ENCODE assay signal across 8 mouse cellular contexts in the genomic region with DNA sequence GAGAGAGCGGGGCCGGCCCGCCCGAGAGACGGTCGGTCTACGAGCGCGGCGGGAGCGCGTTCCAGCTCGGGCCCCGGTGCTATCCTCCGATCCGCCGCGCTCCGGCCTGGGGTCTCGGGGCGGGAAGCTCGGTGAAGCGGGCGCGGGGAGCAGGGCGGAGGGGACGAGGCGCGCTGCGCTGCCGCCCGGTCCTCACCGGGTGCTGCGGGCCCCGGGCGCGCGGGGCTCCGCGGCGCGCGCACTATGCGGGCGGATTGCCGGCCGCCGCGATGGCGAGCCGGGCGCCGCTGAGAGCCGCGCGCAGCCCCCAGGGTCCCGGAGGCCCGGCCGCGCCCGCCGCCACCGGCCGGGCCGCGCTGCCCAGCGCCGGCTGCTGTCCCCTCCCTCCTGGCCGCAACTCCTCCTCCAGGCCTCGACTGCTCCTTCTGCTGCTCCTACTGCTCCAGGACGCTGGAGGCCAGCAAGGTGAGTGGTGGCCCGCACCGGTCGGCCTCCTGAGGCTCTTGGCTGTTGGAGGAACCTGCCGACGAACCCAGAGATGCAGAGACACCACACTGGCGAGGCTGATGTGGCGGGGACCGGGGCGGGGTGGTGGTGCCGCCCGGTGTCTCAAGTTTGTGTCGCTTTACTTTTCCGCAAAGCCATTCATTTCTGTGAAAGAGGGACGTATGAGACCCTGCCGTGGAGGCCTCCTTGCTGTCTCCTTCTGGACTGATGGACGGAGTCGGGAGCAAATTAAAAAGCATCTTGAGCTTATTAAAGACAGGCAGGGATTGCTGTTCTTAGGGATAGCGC. TPM values are rescaled to one million over a fixed set of nuclear protein-coding genes. Genes with fewer than 3 reads are reported as not detected.
DNase-seq lines count a peak whose midpoint lies in the region; ATAC-seq lines count a peak whose summit lies in the region.

No protein-coding gene starts in this region.

- peak; percentile 70 for ATAC-seq in intestine, embryonic 14.5 days (replicated peaks; ENCODE audit: low FRiP score, low TSS enrichment, low read depth)
- ATAC-seq in limb, embryonic 15.5 days (ENCODE audit: insufficient number of reproducible peaks, low FRiP score, low TSS enrichment, low read depth) = peak; percentile 44
- ATAC-seq in midbrain, embryonic 13.5 days = peak; percentile 86

- H3K4me1 ChIP-seq in intestine, embryonic 14.5 days (replicated peaks; ENCODE audit: control insufficient read depth, insufficient read depth, low read length) = peaks cover 15% of the 10 kb centered on the region
- H3K4me1 ChIP-seq in limb, embryonic 15.5 days = peaks cover 11% of the 10 kb centered on the region; the same call in 1 of the 2 replicates
- H3K4me1 ChIP-seq in midbrain, embryonic 13.5 days (replicated peaks) = peaks cover 16% of the 10 kb centered on the region

- peak overlapping the region; percentile 77 for H3K9ac ChIP-seq in intestine, embryonic 14.5 days (ENCODE audit: low read length)
- peak overlapping the region; percentile 82 for H3K9ac ChIP-seq in limb, embryonic 15.5 days
- H3K9ac ChIP-seq in midbrain, embryonic 13.5 days (replicated peaks) = peak overlapping the region; percentile 88

- H3K4me3 ChIP-seq in intestine, embryonic 14.5 days (ENCODE audit: low read depth, low read length) = peak overlapping the region; percentile 92
- peak overlapping the region; percentile 91 for H3K4me3 ChIP-seq in limb, embryonic 15.5 days
- peak overlapping the region; percentile 95 for H3K4me3 ChIP-seq in midbrain, embryonic 13.5 days (replicated peaks)

- WGBS in intestine, embryonic 14.5 days = under 1% methylated on average over 67 of the region's 89 CpGs
- under 1% methylated on average over 72 of the region's 89 CpGs for WGBS in limb, embryonic 15.5 days
- 1% methylated on average over 38 of the region's 89 CpGs for WGBS in midbrain, embryonic 13.5 days

- no peaks in the 10 kb centered on the region for H3K9me3 ChIP-seq in intestine, embryonic 14.5 days (ENCODE audit: control insufficient read depth, low read length)
- no peaks in the 10 kb centered on the region for H3K9me3 ChIP-seq in limb, embryonic 15.5 days
- H3K9me3 ChIP-seq in midbrain, embryonic 13.5 days = no peaks in the 10 kb centered on the region

- no peaks in the 10 kb centered on the region for H3K27me3 ChIP-seq in intestine, embryonic 14.5 days (replicated peaks; ENCODE audit: control insufficient read depth, insufficient read depth, low read length)
- H3K27me3 ChIP-seq in limb, embryonic 15.5 days = no peaks in the 10 kb centered on the region; the same call in 1 of the 2 replicates
- H3K27me3 ChIP-seq in midbrain, embryonic 13.5 days = no peaks in the 10 kb centered on the region

- peak overlapping the region; percentile 81 for H3K4me2 ChIP-seq in intestine, embryonic 14.5 days (ENCODE audit: low read length)
- peak overlapping the region; percentile 76 for H3K4me2 ChIP-seq in limb, embryonic 15.5 days
- peak overlapping the region; percentile 79 for H3K4me2 ChIP-seq in midbrain, embryonic 13.5 days (replicated peaks)

- no peaks in the 10 kb centered on the region for H3K36me3 ChIP-seq in intestine, embryonic 14.5 days (ENCODE audit: control insufficient read depth, insufficient read depth, low read length)
- H3K36me3 ChIP-seq in limb, embryonic 15.5 days = no peaks in the 10 kb centered on the region
- H3K36me3 ChIP-seq in midbrain, embryonic 13.5 days = no peaks in the 10 kb centered on the region

- H3K27ac ChIP-seq in intestine, embryonic 14.5 days (ENCODE audit: low read depth) = peak overlapping the region; percentile 86
- peak overlapping the region; percentile 80 for H3K27ac ChIP-seq in limb, embryonic 15.5 days
- H3K27ac ChIP-seq in midbrain, embryonic 13.5 days = peak overlapping the region; percentile 92

- DNase-seq in ovary, adult 18-20 months (ENCODE audit: low spot score) = peak; percentile 12
- no peak for DNase-seq in ovary, postnatal 36 days (ENCODE audit: low spot score)
- peak; percentile 59 for DNase-seq in cerebellum, adult 9-10 months
- DNase-seq in gastrocnemius, adult 18-20 months (ENCODE audit: low spot score) = peak; percentile 9
- peak; percentile 81 for DNase-seq in intestine, embryonic 14.5 days (ENCODE audit: low spot score)
- peak; percentile 29 to 68 for DNase-seq in spleen, postnatal 4 days (ENCODE audit: low spot score in 2 of 2)

RNA-seq across cellular contexts. Expression of a gene that starts 0.4 kb away (rescaled TPM):
- 1 to 10 TPM; 3.6 to 4.2 TPM for total RNA-seq in gastrocnemius, adult 18-20 months (2021)
- 9.2 and 9.8 TPM in 2 replicates for polyA plus RNA-seq in intestine, embryonic 14.5 days (2014; fragmentation: Nextera tagmentation; extraction: Ambion mirVana)
- 4.7 and 5.5 TPM in 2 replicates for polyA plus RNA-seq in limb, embryonic 15.5 days (2015; fragmentation: Nextera tagmentation; extraction: Ambion mirVana)
- 6.1 TPM in 2 replicates for polyA plus RNA-seq in midbrain, embryonic 13.5 days (2015; fragmentation: Nextera tagmentation; extraction: Ambion mirVana)
